Mouse (Mus musculus): ENCODE data around the gene Rnft2. TPM values are rescaled to one million over a fixed set of nuclear protein-coding genes. Genes with fewer than 3 reads are reported as not detected.

Rnft2 gene
- polyA plus RNA-seq, 1 experiment from 2014 or later: 3.0 TPM

DNA sequence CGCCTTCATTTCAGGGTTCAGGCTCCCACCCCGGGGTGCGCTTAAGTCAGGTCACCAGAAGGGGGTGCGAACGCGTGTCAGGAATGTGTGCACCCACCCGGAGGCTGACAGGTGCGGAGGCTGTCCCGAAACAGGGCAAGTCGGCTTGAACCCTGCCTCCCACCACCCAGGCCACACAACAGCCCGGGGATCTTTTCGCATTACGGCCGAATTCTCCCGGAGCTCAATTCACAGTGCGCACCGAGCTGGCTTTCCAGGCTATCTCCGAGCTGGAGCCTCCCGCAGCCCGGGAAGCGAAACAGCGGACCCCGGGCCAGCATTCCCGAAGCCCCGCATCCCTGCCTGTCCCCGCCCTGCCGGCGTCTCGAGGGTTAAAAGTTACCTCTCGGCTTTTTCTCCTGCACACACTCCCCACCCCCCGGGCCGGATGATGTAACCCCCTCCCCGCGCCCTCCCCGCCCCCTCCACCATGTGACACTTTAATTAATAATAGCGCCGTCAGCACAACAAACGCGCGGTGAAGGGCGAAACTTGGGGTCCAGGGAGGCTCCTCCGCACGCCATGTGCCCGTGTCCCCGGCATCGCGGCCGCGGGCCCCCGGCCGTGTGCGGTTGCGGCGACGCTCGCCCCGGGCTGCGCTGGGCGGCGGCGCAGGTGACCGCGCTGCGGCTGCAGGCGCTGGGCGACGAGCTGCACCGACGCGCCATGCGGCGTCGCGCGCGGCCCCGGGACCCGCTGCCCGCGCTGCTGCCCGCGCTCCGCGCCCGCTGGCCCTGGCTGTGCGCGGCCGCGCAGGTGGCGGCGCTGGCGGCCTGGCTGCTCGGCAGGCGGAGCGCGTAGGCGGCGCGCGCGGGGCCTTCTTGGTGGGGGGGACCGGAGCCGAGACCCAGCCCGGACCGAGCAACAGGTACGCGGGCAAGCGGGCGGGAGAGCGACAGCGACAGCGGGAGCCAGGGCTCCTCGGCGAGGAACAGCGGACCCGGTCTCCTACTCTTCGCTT, 75.4 kb downstream of the Rnft2 start:
- 0 out of 2 replicates have a peak, but pooled peaks have one; percentile 25 for ATAC-seq (ENCODE audit: insufficient read depth, low FRiP score, low read depth)
- WGBS: under 1% methylated on average over 96 of the region's 117 CpGs
- Histone ChIP-seq H3K9ac (0 out of 2 replicates have a peak overlapping the region, but pooled peaks have one; percentile 4), H3K36me3 (no peaks in the 10 kb centered on the region), H3K27ac (no peak overlapping the region), H3K27me3 (replicated peaks) (peaks cover 73% of the 10 kb centered on the region), H3K4me3 (replicated peaks) (peak overlapping the region; percentile 46), H3K4me1 (peaks cover 29% of the 10 kb centered on the region), H3K9me3 (no peaks in the 10 kb centered on the region), H3K4me2 (peak overlapping the region; percentile 99)

- Histone ChIP-seq H3K4me3 (replicated peaks) (no peak overlapping the region), H3K9me3 (no peaks in the 10 kb centered on the region), H3K4me2 (no peak overlapping the region), H3K27ac (no peak overlapping the region), H3K27me3 (replicated peaks) (peaks cover 68% of the 10 kb centered on the region), H3K36me3 (no peaks in the 10 kb centered on the region), H3K4me1 (peaks cover 26% of the 10 kb centered on the region), H3K9ac (no peak overlapping the region)
- no peak for ATAC-seq (ENCODE audit: insufficient read depth, low FRiP score, low read depth)
- whole genome bisulfite sequencing: 60% methylated on average over 8 of the region's 8 CpGs
These were observed 77.3 kb downstream of the Rnft2 start for GRCm38 (mm10) chr5:118167561-118167995.

DNA sequence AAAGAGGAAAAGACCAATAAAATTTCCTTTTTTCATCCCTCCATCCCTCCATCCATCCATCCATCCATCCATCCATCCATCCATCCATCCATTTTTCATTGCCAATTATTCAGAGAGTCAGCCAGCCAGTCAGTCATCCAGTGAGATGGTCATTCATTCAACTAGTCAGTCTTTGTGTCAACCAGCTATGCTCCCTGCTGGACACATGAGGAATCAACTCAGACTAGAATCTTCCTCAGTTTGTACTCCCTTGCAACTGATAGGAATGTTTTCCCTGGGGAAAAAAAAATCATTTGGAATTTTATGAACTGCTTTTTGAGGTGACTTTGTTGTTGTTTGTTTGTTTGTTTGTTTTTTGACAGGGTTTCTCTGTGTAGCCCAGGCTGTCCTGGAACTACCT, 79.5 kb downstream of the Rnft2 start:
- Histone ChIP-seq H3K4me2 (no peak overlapping the region), H3K9ac (no peak overlapping the region), H3K27me3 (replicated peaks) (peaks cover 57% of the 10 kb centered on the region), H3K36me3 (no peaks in the 10 kb centered on the region), H3K27ac (no peak overlapping the region), H3K4me1 (peaks cover 11% of the 10 kb centered on the region), H3K9me3 (no peaks in the 10 kb centered on the region), H3K4me3 (replicated peaks) (no peak overlapping the region)
- ATAC-seq (ENCODE audit: insufficient read depth, low FRiP score, low read depth): no peak

- H3K9me3 ChIP-seq: no peaks in the 10 kb centered on the region
- no peak within 1 kb of the TSS for H3K4me2 ChIP-seq
- H3K36me3 ChIP-seq: no peaks in the 10 kb centered on the region
- 67% methylated on average over 12 of the region's 12 CpGs for WGBS
- H3K4me1 ChIP-seq: peaks cover 6% of the 10 kb centered on the region
- H3K4me3 ChIP-seq (replicated peaks): no peak within 1 kb of the TSS
- peaks cover 53% of the 10 kb centered on the region for H3K27me3 ChIP-seq (replicated peaks)
- H3K27ac ChIP-seq: no peak within 1 kb of the TSS
- no peak for ATAC-seq (ENCODE audit: insufficient read depth, low FRiP score, low read depth)
- H3K9ac ChIP-seq: no peak within 1 kb of the TSS
These were observed 80.3 kb downstream of the Rnft2 start, which contains the start of gene Hrk for GRCm38 (mm10) chr5:118164581-118164980. Hrk (plus strand) TSS chr5:118164648.

DNA sequence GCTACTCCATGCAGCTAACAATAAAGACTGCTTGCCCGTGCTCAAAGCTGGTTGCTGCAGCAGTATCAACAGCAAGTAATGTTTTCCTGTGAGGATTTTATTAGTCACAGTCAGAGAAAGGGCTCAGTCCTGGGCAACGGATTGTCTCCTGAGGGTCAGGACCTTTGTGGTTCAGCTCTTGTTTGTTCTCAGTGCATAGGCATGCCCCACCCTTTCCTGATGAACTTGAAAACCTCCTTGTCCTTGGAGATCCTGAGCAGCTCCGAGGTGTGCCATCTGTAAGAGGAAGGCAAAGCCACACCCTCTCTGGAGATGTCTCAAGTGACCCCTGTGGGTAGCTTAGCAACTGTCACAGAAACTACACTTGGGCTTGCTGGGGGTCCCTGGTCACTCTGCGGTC, 84.2 kb downstream of the Rnft2 start:
- no peaks in the 10 kb centered on the region for H3K36me3 ChIP-seq
- H3K4me1 ChIP-seq: 0 out of 2 replicates have a peak, but pooled peaks cover 3% of the 10 kb centered on the region
- H3K9ac ChIP-seq: no peak overlapping the region
- H3K9me3 ChIP-seq: no peaks in the 10 kb centered on the region
- peaks cover 24% of the 10 kb centered on the region for H3K27me3 ChIP-seq (replicated peaks)
- ATAC-seq (ENCODE audit: insufficient read depth, low FRiP score, low read depth): no peak
- H3K4me2 ChIP-seq: no peak overlapping the region
- no peak overlapping the region for H3K27ac ChIP-seq
- 45% methylated on average over 4 of the region's 4 CpGs for WGBS
- H3K4me3 ChIP-seq (replicated peaks): no peak overlapping the region

- Histone ChIP-seq H3K27me3 (replicated peaks) (peaks cover 10% of the 10 kb centered on the region), H3K9ac (no peak overlapping the region), H3K4me3 (replicated peaks) (no peak overlapping the region), H3K36me3 (no peaks in the 10 kb centered on the region), H3K27ac (no peak overlapping the region), H3K9me3 (no peaks in the 10 kb centered on the region), H3K4me2 (no peak overlapping the region), H3K4me1 (peaks cover 16% of the 10 kb centered on the region; the same call in 1 of the 2 replicates)
- 11% methylated on average over 4 of the region's 4 CpGs for WGBS
- 0 out of 2 replicates have a peak, but pooled peaks have one; percentile 44 for ATAC-seq (ENCODE audit: insufficient read depth, low FRiP score, low read depth)
These were observed 87.9 kb downstream of the Rnft2 start for GRCm38 (mm10) chr5:118156976-118157375.

DNA sequence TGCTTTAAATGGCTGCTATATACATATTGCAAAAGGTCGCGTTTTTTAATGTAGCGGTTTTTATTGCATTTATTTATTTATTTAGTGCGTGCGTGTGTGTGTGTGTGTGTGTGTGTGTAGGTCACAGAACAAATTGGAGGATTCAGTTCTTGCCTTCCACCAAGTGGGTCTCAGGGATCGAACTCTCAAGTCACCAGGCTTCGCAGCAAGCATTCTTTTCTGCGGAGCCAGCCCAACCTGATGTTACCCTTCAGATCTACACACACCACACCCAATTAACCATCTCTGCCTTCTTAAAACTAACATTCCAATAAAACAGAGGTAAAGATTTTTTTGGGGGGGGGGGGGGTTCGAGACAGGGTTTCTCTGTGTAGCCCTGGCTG, 89.4 kb downstream of the Rnft2 start:
- Histone ChIP-seq H3K36me3 (no peaks in the 10 kb centered on the region), H3K4me3 (replicated peaks) (peak overlapping the region; percentile 98), H3K9me3 (no peaks in the 10 kb centered on the region), H3K9ac (no peak overlapping the region), H3K27ac (no peak overlapping the region), H3K4me1 (peaks cover 16% of the 10 kb centered on the region; the same call in 1 of the 2 replicates), H3K4me2 (peak overlapping the region; percentile 65), H3K27me3 (replicated peaks) (peaks cover 3% of the 10 kb centered on the region; the same call in 1 of the 2 replicates)
- ATAC-seq (ENCODE audit: insufficient read depth, low FRiP score, low read depth): no peak
- WGBS: 19% methylated on average over 9 of the region's 9 CpGs

DNA sequence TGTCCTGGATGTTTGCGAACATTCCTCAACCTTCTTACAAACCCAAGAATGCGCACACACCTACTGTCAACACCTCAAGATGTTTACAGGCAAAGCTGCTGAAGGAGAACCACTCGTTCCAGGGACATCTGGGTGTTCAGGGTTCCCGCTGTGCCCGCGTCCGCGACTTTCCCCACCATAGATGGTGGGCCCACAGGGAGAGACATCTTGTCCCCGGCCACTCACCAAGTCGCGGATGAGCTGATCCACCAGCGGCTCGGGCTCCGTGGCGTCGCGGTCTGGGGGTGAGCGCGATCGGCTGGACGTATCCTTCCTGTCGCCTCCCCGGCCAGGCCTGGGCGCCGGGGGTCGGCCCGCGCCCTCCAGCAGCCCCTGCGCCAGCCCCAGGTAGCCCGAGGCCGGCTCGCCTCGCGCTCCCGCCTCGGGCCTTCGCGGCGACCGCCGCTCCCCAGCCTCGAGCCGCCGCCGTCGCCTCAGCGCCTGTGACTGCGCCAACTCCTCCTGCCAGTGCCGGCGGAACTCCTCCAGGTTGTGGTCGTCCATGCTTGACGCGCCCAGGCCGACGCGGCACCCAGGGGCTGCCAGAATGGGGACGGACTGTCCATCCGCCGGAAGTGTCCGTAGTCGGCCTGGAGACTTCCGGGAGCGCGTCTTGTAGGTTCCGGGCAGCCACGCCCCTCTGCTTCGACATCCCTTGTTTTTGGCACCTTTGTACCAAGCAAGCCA, 89.9 kb downstream of the Rnft2 start, which contains the start of gene Fbxw8:
Gene Fbxw8 (minus strand): TSS at position 626 of the 726 bp plus-strand sequence.
- H3K9me3 ChIP-seq: no peaks in the 10 kb centered on the region
- peak; percentile 84 for ATAC-seq (ENCODE audit: insufficient read depth, low FRiP score, low read depth)
- WGBS: under 1% methylated on average over 67 of the region's 67 CpGs
- H3K27ac ChIP-seq: 0 out of 2 replicates have a peak within 1 kb of the TSS, but pooled peaks have one; percentile 11
- peak within 1 kb of the TSS; percentile 98 for H3K4me3 ChIP-seq (replicated peaks)
- H3K27me3 ChIP-seq (replicated peaks): no peaks in the 10 kb centered on the region
- H3K4me2 ChIP-seq: peak within 1 kb of the TSS; percentile 65
- H3K4me1 ChIP-seq: peaks cover 16% of the 10 kb centered on the region; the same call in 1 of the 2 replicates
- no peaks in the 10 kb centered on the region for H3K36me3 ChIP-seq
- peak within 1 kb of the TSS; percentile 94 for H3K9ac ChIP-seq

DNA sequence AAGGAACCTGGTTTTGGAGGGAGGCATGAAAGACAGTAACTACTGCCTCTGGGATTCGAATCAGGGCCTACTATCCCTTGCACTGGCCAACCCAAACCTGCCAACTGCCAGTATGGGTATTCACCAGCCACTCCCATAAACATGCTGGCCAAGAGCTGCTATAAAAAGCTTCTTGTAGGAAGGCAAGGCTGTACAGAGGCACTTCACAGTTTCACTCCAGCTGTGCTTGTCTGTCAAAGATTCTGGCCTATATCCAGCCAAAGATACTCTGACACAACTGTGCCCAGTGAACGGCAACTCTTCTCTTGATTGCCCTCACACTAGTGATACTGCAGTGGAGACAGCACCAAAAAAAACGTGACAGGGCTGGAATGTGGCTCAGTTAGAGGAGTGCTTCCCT, 95.2 kb downstream of the Rnft2 start:
- Histone ChIP-seq H3K27ac (no peak overlapping the region), H3K27me3 (replicated peaks) (no peaks in the 10 kb centered on the region), H3K4me1 (peaks cover 17% of the 10 kb centered on the region), H3K4me2 (no peak overlapping the region), H3K9ac (no peak overlapping the region), H3K36me3 (no peaks in the 10 kb centered on the region), H3K9me3 (no peaks in the 10 kb centered on the region), H3K4me3 (replicated peaks) (no peak overlapping the region)
- ATAC-seq (ENCODE audit: insufficient read depth, low FRiP score, low read depth): no peak
- 82% methylated on average over 3 of the region's 3 CpGs for WGBS

DNA sequence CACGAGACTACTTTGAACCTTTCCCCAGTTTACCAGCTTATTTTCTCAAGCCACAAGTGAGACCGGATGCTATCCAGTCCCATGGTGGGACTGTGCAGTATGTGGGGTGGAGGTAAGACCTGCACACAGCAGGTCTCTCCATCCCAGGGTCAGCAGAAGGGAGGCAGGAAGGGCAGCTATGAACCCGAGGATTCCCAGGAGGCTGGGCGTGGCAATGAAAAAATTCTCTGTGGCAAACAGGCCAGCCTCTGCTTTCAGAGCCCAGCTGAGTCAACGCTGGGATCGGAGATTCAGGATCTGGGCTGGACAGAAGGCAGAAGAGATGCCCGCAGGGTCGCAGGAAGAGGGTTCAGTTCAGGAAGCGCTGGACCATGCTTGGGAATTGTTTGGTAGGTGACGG, 97.7 kb downstream of the Rnft2 start:
- no peaks in the 10 kb centered on the region for H3K27me3 ChIP-seq (replicated peaks)
- no peak for ATAC-seq (ENCODE audit: insufficient read depth, low FRiP score, low read depth)
- H3K9ac ChIP-seq: no peak overlapping the region
- H3K27ac ChIP-seq: no peak overlapping the region
- no peaks in the 10 kb centered on the region for H3K9me3 ChIP-seq
- no peak overlapping the region for H3K4me3 ChIP-seq (replicated peaks)
- H3K4me2 ChIP-seq: no peak overlapping the region
- H3K36me3 ChIP-seq: peaks cover 3% of the 10 kb centered on the region; the same call in 1 of the 2 replicates
- 70% methylated on average over 10 of the region's 10 CpGs for WGBS
- H3K4me1 ChIP-seq: peaks cover 12% of the 10 kb centered on the region; the same call in 1 of the 2 replicates

- no peak overlapping the region for H3K4me3 ChIP-seq (replicated peaks)
- peaks cover 12% of the 10 kb centered on the region for H3K36me3 ChIP-seq
- H3K9me3 ChIP-seq: no peaks in the 10 kb centered on the region
- H3K4me1 ChIP-seq: peaks cover 12% of the 10 kb centered on the region; the same call in 1 of the 2 replicates
- no peak overlapping the region for H3K4me2 ChIP-seq
- no peak overlapping the region for H3K9ac ChIP-seq
- no peak overlapping the region for H3K27ac ChIP-seq
- WGBS: 79% methylated on average over 15 of the region's 15 CpGs
- no peak for ATAC-seq (ENCODE audit: insufficient read depth, low FRiP score, low read depth)
- no peaks in the 10 kb centered on the region for H3K27me3 ChIP-seq (replicated peaks)
These were observed 98.8 kb downstream of the Rnft2 start for GRCm38 (mm10) chr5:118145999-118146679.

Measured in stomach, embryonic 15.5 days (tissue).